Mouse (Mus musculus) cortical plate, adult 2 months (tissue): ENCODE measurements around the gene Gm30191.
"Not testable (repeated sequence)": the region's sequence is repeated elsewhere in the genome, so short reads cannot be mapped to it uniquely, and the experiment has no call there.

Experiments
- CTCF ChIP-seq: fragments of 200-500 bp; IDR thresholded peaks from 2 replicates; pipeline ENCODE4 v1.5.1; 2011; ENCODE audit warnings: mild to moderate bottlenecking, control low read depth, low read length; ENCODE audit not compliant: insufficient read depth; ENCODE audit errors: extremely low read depth
- POLR2A ChIP-seq: fragments of 200-500 bp; IDR thresholded peaks from 2 replicates; pipeline ENCODE4 v1.6.1; 2011; ENCODE audit warnings: mild to moderate bottlenecking, low read length, control low read depth; ENCODE audit not compliant: insufficient read depth; ENCODE audit errors: extremely low read depth

DNA sequence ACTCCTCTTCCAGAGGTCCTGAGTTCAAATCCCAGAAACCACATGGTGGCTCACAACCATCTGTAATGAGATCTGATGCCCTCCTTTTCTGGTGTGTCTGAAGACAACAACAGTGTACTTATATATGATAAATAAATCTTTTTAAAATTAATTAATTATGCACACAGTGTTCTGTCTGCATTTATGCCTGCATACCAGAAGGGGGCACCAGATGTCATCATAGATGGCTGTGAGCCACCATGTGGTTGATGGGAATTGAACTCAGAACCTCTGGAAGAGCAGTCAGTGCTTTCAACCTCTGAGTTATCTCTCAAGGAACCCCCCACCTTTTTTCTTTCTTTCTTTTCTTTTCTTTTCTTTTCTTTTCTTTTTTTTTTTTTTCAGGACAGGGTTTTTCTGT lies 22.9 kb downstream of the Gm30191 start:
- not testable (repeated sequence) for TF ChIP-seq POLR2A, CTCF
